Mouse (Mus musculus): ENCODE results near the gene Txndc11. TPM values are rescaled to one million over a fixed set of nuclear protein-coding genes. Genes with fewer than 3 reads are reported as not detected.
"Not testable (repeated sequence)": the region's sequence is repeated elsewhere in the genome, so short reads cannot be mapped to it uniquely, and the experiment has no call there.

Txndc11 gene
- 10 to 100 TPM; 15.9 to 17.0 TPM for total RNA-seq (2021)

DNA sequence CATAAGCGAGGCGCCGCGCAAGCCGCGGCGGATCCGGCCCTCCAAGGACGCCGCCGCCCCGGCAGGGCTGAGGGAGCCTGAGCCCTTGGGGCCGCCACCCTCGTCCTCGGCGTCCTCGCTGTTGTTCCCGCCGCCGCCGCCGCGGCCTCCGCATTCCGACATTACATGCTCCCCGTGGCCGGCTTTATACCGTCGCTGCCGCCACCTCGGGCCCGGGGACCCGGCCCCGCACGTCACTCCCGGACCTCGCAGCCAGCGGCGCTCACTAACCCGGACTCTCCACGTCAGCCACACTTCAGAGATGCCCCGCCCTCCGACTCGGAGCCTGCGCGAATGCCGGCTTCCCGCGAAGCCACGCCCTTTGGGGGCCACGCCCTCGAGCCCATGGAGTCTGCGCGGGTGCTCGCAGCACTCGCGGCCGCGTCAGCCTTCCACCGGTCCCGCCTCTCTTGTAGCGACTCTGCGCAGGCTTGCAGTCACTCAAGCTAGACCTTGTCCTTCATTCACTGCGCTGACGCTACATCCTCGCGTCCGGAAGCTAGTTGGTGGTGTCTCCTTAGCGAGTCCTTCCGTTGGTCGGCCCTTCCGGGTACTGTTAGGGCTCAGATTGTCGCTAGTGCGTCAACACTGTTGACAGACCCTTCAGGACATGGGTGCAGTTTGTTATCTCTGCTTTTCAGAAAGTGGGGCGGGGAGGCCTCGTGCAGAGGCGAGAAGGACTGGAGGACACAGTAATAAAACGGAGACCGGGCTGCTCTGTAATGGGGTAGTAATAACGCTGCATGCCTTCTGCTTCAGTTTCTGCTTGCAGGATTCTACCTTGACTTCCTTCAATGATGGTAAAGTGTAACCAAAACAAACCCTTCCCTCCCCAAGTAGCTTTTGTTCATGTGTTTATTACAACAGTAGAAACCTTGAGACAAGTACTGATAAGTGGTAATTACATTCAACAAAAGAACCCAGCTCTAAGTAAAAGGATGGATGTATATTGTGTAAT, at the start of gene Txndc11:
Gene Txndc11, minus strand, starts transcription at position 303 of the 997 bp plus-strand sequence.
- intact Hi-C loops (cut with DNase I): loop anchor here (1.0 to 10.0 kb wide), 5 partner anchors 41 to 590 kb away; partner anchors contain the start of genes Clec16a, Dexi, Gspt1 and Snx29

DNA sequence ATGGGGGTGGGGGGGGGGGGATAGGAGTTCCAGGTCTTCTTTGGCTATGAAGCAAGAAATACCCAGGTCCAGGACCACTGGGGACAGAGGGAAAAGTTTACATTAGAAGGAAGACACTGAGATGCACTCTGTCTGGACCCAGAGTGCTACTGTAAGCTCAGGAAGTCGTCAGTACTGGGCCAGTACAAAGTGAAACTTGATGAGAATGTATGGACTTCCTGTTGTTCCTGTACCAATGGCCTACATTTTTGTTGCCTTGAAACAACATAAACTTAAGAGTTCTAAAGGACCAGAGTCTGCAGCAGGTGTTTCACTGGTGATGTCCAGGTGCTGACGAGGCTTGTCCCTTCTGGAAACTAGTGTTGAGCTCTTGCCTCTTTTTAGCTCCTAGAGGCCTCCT, 43.0 kb upstream of the Txndc11 start:
- DNase-seq (ENCODE audit: low spot score): no peak
- intact Hi-C loops (cut with DNase I): loop anchor here (2.0 to 10.0 kb wide), 3 partner anchors 25 to 237 kb away; partner anchors contain the start of genes Gspt1 and Rsl1d1

More for the DNA sequence above, at the start of gene Txndc11:
- peak; percentile 99 for DNase-seq (ENCODE audit: low spot score)

DNA sequence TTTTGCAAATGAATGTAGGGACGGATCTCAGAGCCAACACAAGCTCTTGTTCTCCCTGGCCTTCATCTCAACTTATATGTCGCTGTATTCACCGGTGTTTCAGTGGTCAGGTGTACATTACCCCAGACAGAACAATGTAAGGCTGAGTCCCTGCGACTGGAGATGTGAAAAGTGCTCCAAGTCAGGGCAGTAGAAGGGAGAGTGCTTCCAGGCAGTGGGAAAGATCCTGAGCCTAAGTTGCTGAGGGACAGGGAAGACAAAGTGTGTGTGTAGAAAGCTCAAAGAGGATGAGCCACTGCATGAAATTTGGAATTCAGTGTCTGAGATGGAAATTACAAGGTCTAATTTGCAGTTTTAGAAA, 42.4 kb upstream of the Txndc11 start:
- intact Hi-C loops (cut with DNase I): loop anchor here (2.0 to 10.0 kb wide), 3 partner anchors 26 to 238 kb away; partner anchors contain the start of genes Gspt1 and Rsl1d1

DNA sequence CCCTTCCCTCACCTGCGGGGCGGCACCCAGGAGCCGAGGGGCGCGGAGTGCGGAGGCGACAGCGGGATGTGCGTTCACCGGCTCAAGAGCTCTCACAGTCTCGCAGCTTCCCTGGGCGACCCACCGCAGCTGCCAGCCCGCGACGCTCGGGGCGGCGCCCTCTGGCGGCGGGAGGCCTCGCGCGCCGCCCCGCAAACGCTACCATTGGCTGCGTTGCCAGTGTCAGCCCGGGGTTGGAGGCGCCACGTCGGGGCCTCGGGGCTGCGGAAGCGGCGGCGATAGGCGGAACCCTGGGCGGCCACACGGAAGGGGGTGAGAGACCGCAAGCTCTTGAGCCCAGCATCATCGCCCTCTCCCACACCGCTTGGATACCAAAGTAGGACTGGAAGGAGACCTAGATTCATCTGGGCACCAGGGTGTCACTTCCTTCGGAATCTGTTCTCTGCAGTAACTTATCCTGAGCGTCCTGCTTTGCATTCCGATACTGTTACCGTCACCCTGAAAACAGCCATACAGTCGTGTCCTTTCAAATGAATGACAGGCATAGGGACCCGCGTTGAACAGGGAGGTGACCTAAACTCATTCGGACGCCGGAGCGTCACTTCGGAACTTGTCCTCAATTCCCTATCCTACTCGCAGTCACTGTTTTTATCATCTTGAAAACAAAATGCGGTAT, 41.9 kb upstream of the Txndc11 start, which contains the start of gene Zc3h7a:
Gene Zc3h7a, minus strand, starts transcription at position 186 of the 676 bp plus-strand sequence.
- intact Hi-C loops (cut with DNase I): loop anchor here (2.0 to 10.0 kb wide), 3 partner anchors 26 to 238 kb away; partner anchors contain the start of genes Gspt1 and Rsl1d1
- DNase-seq (ENCODE audit: low spot score): peak; percentile 88

More for the DNA sequence above, 42.4 kb upstream of the Txndc11 start:
- no peak for DNase-seq (ENCODE audit: low spot score)

DNA sequence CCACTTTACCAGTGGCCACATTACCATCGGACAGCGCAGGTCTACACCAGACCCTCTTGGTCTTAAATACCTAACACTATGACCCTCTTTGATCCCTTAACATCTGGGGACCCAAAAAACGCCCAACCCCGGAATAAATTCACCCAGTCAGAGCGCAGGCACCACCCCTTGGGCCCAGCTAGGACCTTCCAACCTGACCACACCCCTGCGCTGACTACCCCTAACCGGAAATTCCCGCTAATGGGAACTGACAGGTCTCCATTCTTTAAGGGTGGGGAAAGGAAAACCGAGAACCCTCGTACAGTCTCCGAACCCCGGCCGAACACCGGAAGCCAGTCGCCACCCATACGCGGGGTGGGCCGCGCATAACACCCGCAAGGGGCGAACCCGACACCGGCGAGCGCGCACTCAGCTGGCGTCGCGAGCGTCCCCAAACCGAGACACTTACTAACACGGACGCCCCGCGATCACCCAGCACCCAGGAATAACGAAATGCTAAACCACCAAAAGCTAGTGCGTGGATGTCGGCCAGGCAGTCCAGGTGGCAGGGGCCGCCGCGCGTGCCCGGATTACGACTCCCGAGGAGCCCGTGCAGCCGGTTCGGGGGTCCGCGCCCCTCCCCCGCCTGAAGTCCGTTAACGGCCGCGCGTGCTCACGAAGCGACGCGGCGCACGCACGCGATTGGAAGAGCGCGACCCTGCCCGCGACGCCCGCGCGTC, 41.2 kb upstream of the Txndc11 start:
- peak; percentile 57 for DNase-seq (ENCODE audit: low spot score)
- intact Hi-C loops (cut with DNase I): loop anchor here (1.0 to 10.0 kb wide), 4 partner anchors 27 to 239 kb away; partner anchors contain the start of genes Gspt1, Rsl1d1 and Txndc11

GRCm38 (mm10) chr16:11175100-11175488, 40.6 kb upstream of the Txndc11 start:
- DNase-seq (ENCODE audit: low spot score): no peak
- intact Hi-C loops (cut with DNase I): loop anchor here (1.0 to 10.0 kb wide), 3 partner anchors 41 to 240 kb away; partner anchors contain the start of genes Gspt1 and Txndc11

DNA sequence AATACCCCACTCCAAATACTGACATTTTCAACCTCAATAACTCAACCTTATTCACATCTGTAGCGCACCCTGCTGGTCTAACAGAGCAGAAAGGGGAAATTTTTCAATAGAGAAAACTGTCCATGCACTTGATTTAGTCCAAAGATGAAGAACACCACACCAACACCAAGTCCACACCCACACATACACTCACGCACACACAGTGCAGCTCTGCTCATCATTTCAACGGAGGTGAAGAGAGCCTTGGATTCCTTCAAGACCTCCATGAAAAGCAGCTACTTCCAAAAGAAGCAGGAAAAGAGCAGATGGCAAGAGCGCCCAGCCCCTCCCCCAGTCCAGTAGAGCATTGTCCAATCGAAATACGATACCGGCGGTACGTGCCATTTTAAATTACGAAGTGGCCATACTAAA, 40.2 kb upstream of the Txndc11 start:
- DNase-seq (ENCODE audit: low spot score): peak; percentile 12
- intact Hi-C loops (cut with DNase I): loop anchor here (1.0 to 10.0 kb wide), 5 partner anchors 40 to 302 kb away; partner anchors contain the start of genes Gspt1 and Txndc11

DNA sequence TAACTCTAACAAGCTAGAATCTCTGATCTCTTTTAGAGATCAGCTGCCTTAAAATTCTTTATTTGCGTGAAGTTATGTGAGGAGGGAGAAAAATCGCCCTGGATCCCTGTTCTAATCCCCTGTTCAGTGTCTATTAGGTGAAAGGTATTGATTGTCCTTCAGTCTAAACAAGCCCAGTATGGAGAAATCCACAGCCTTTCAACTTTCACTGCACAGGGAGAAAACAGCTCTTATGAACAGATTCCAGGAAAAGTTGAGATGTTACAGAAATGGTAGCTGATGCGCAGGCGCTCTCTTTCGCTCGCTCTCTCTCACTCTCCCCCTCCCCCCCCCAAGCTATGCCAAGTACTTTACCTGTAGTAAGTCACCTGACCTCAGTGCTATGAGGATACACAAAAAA, 37.2 kb upstream of the Txndc11 start:
- intact Hi-C loops (cut with DNase I): loop anchor here (5.0 to 10.0 kb wide), 3 partner anchors 134 to 299 kb away; no protein-coding TSS in a partner anchor

GRCm38 (mm10) chr16:11166431-11166830, 32.0 kb upstream of the Txndc11 start:
- intact Hi-C loops (cut with DNase I): no loop called here
- DNase-seq (ENCODE audit: low spot score): no peak

More for the DNA sequence above, 37.2 kb upstream of the Txndc11 start:
- no peak for DNase-seq (ENCODE audit: low spot score)

DNA sequence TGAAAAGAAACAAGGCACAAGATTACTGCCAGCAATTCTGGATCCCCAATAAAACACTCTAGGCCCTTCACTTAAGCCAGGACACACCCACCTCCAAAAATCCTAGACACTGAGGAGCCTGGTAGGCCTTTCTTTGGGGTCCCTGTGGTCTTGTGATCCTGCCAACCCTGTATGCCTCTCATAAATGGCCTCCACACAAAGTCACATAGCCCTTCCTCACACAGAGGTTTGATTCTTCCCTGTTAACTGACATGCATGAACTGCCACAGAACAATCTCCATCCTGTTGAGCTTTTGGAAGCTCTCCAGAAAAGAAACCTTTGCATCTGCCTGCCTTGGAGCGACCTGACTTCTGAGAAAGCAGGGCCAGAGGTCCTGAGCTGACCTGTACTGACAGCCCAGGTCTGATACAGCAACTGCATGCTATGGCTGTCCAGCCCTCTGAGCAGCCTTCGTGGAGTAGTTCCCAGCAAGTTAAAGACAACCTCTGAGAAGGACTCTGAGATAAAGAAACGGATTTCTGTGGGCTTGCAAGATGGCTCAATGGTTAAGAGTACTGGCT, 30.3 kb upstream of the Txndc11 start:
- intact Hi-C loops (cut with DNase I): no loop called here
- no peak for DNase-seq (ENCODE audit: low spot score)

GRCm38 (mm10) chr16:11157721-11158120, 23.3 kb upstream of the Txndc11 start:
- intact Hi-C loops (cut with DNase I); DNase-seq (ENCODE audit: low spot score): not testable (repeated sequence)

DNA sequence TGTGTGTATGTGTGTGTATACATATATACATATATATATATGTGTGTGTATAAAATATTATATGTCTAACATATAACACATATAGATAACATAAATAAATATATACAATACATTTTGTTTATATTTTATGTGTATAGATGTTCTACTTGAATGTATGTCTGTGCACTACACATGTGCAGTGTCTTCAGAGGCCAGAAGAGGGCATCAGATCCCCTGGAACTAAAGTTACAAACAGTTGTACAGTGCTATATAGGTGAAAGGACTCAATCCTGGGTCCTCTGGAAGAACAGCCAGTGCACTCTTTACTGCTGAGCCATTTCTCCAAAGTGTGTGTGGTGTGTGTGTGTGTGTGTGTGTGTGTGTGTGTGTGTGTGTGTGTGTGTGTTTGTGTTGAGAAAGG, 20.1 kb upstream of the Txndc11 start:
- DNase-seq (ENCODE audit: low spot score): no peak
- intact Hi-C loops (cut with DNase I): no loop called here

DNA sequence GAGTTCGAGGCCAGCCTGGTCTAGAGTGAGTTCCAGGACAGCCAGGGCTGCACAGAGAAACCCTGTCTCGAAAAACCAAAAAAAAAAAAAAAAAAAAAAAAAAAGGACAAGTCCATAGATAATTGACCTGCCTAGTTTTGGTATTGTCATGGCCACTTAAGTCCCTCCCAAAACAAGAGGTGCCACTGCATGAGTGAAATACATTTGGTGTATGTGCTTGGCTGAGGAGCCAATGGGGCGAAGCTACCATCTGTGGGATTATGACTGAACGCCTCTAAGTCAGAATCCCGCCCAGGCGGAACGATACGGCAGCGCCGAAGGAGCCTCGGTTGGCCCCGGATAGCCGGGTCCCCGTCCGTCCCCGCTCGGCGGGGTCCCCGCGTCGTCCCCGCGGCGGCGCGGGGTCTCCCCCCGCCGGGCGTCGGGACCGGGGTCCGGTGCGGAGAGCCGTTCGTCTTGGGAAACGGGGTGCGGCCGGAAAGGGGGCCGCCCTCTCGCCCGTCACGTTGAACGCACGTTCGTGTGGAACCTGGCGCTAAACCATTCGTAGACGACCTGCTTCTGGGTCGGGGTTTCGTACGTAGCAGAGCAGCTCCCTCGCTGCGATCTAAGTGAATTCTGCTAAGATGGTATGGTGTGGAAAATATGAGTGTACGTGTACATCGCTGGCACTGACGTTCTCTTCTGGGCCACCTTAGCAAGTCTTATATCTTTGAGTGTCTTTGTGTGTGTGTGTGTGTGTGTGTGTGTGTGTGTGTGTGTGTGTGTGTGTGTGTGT, 9.4 kb upstream of the Txndc11 start:
- peak; percentile 100 for DNase-seq (ENCODE audit: low spot score)
- intact Hi-C loops (cut with DNase I): not testable (repeated sequence)

- intact Hi-C loops (cut with DNase I): loop anchor here (1.0 to 10.0 kb wide), 5 partner anchors 42 to 589 kb away; partner anchors contain the start of genes Clec16a, Dexi, Gspt1 and Snx29
- DNase-seq (ENCODE audit: low spot score): peak; percentile 1
Observed at GRCm38 (mm10) chr16:11133476-11134347, 738 bp downstream of the Txndc11 start.

DNA sequence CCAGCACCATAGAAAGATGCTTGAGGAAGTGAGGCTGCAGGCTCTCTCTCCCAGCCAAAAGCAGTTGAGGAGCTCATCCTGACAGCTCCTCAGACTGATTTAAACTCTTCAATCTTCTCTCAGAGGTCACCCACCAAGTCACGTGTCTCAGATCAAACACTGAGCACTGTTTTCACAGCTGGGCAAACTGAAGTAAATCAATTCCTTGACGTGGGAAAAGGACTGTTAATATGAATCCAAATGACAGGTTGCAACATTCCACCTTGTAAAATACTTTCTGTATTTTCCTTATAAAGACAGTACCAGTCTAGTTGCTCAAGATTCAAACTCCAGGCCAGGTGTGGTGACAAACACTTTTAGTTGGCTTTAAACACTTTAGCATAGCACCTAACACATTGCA, 1.6 kb downstream of the Txndc11 start:
- intact Hi-C loops (cut with DNase I): loop anchor here (5.0 to 10.0 kb wide), 4 partner anchors 61 to 588 kb away; partner anchors contain the start of genes Clec16a, Dexi, Gspt1 and Snx29

GRCm38 (mm10) chr16:11128301-11128700, 6.1 kb downstream of the Txndc11 start:
- intact Hi-C loops (cut with DNase I): no loop called here
- DNase-seq (ENCODE audit: low spot score): no peak

More for the DNA sequence above, 1.6 kb downstream of the Txndc11 start:
- DNase-seq (ENCODE audit: low spot score): no peak

DNA sequence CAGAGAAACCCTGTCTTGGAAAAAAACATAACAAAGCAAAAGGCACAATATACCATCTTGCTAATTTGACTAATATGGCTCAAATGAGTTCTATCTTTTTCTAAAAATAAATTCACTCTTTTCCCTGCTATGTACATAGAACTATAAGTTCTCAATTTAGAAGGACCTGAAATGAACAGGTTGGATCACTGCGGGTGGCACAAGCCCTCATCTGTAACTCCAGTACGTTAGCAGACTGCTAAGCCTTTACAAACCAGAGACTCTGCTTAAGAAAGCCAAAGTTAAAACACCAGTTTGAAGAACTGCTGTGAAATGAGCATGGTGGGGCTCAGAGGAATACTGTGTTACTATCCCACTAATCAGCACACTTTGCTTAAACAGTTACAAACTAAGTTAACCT, 9.1 kb downstream of the Txndc11 start:
- intact Hi-C loops (cut with DNase I): no loop called here

More for the DNA sequence above, 9.1 kb downstream of the Txndc11 start:
- no peak for DNase-seq (ENCODE audit: low spot score)

All from heart, postnatal 25 days (tissue).